Mouse (Mus musculus): ENCODE data around the gene Asb1.

Asb1 gene

DNA sequence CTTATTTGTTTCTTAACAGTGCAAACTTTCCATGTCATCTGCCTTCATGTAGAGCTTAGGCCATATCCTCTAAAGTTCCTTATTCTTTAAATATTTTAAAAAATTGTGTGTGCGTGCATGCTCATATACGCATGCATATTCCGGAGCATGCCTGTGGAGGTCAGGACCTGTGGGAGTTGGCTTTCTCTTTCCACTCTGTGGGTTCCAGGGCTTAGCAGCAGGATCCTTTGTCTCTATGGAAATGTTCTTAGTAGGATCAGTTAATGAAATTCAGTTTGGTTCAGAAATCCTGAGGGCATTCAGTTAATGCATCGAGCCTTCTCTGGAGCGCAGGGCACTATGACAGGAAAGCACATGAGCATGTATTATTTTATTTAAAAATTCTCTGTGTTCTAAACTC is 7.2 kb downstream of the Asb1 start:
- no peak for DNase-seq

DNA sequence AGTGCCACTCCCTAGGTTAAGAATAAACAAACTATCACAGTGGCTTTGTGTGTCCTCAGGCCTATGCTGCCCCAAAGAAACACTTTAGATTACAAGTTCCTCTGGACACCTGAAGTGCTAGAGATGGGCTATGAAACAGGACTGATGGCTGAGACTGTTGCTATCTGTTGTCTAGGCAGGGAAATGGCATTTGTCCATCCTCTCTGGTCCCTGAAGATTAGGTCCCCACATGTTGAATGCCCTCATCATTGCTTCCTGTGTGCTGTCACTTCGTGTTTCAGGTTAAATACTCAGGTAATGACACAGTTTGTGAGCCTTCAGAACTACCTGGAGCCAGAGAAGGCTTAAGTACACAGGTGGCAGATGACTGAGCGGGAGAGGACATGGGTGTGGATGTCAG is 8.7 kb downstream of the Asb1 start:
- no peak for DNase-seq

DNA sequence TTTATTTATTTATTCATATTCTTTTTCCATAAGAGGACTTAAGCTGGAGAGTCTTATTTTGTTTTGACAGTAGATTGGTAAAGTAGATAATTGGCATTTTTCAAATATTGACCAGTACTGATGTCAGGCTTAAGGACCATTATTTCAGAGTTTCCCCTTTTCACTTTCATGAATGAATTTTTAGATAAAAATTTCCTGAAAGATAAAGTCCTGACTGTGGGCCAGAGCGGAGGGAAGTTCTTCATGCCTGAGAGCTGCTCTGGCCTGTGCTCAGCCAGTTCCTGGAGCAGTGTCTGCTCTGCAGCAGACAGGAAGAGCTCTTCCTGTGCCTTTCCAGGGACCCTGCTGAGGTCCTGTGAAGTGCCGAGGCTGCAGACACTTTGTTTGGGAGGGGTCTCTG is 16.8 kb downstream of the Asb1 start:
- DNase-seq = no peak

DNA sequence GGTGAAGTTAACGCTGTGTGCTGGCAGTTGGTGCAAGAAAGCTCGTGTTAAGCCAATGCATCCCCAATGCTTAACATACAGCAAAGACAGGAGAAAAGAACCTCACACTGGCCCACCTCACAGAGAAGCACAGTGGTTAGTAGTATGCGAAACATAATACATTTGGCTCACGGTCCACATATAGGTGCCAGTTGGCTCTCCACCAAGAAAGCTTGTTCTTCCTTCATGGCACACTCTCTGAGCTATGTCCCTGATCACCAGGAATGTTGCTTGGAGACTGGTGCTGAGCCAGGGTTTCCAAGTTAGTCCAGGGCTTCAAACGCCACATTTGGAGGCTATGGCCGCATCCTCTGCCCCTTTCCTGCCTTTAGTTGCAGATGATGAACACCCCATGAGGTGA is 20.9 kb downstream of the Asb1 start:
- DNase-seq = no peak

DNA sequence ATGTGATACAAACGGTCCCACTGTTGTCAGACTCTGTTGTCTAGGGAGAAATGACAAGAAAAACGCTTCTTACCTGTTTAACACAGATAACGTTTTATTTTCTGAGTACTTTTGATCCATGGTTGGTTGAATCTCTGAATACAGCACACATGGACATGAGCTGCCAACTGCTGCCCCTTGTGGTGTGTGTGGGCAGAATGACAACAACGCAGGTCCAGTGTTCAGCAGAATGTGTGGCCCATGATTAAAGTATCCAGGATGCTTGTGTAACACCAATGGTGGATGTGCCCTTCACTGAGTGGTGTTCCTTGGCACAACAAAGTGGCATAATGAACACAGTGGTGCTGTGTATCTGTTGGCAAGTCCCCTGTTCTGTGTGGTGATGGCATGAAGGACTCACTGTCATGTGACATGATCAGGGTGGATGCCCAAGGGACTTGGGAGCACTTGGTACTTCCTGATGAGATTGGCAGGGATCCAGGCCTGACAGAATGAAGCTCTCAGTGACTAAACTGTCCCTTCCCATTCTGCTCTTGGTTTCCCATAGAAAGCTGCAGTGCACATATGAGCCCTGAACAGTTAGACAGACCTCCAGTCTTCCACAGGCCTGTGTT is 22.7 kb downstream of the Asb1 start:
- peak in 1 of 2 experiments; percentile 18 for DNase-seq

DNA sequence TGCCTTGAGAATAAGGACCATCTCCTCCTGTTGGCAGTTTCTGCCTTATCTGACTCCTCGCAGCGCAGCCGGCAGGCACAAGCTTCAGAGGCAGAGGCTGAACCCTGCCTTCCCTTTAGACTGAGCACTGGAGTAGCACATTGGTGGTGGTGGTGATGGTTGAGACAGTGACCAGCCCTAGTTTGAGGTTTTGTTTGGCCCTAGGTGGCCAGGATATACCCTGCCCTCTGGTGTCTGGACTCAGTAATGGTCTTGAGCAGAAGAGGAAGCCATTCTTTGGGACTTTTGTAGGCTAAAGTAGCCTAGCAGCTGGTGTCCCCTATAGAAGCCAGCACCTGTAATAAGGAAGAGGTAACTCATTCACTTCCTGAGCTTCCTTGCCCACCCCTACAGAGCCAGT is 23.7 kb downstream of the Asb1 start:
- no peak for DNase-seq

DNA sequence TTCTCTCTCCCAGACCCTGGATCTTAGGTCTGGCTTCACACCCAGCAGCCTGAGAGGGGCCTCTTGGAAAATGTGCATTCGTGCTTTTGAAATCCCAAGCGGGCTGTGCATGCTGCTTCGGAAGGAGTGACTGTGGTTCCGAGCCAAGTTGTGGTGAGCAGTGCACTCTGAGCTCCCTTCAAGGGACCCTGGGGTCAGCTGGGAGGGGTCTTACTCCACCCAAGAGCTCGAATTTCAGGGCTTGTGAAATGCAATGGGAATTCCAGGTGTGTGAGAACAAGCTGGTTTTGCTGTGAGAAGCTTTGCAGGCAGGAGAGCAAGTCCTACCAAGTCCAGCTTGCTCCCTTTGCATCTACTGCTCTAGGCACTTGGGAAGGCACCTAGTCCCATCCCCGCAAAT is 24.3 kb downstream of the Asb1 start:
- DNase-seq = no peak

DNA sequence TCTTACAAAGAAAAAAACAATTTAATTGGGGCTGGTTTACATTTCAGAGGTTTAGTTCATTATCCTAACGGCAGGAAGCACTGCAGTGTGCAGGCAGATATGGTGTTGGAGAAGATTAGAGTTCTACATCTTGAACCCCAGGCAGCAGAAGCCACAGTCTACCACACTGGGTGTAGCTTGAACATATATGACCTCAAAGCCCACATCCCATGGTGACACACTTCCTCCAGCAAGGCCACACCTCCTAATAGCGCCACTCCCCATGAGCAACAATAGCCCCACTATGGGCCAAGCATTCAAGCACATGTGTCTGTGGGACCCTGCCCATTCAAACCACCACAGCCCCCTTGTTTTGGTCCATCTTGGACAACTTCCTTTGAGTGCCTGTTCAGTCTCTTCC is 26.9 kb downstream of the Asb1 start:
- no peak for DNase-seq

DNA sequence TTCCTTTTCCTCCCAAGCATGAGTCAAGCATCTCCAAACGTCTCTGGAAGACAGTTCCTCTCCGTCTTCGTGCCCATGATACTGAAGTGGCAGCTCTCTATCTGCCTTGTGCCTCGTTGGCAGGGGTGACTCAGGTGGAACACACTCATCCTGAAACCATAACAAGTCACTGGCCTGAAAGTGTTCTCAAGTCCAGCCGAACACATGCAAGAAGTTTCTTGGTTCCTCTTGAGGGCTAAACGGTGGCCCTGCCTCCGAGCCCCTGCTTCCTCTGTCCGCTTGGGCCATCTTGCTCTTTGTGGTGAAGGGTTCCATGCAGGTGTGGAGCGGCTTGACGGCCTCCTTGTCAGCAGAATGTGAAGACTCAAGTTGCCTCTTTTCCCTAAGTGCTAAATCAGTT is 32.1 kb downstream of the Asb1 start:
- no peak for DNase-seq

DNA sequence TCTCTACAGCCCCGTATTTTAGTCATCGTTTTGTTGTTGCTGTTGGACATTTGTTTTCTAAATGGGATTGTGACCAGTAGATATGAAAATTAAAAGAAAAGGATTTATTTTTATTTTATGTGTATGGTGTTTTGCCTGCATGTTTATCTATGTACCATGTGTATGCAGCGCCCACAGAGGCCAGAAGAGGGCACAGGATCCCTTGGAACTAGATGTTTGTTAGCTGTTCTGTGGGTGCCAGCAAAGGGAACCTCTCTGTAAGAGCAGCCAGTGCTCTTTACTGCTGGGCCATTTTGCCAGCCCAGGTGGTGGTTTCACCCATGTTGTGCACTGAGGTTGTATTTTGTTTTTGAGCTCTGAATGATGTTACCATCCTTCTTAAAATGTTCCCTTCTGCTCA is 33.9 kb downstream of the Asb1 start:
- peak; percentile 47 to 64 for DNase-seq

DNA sequence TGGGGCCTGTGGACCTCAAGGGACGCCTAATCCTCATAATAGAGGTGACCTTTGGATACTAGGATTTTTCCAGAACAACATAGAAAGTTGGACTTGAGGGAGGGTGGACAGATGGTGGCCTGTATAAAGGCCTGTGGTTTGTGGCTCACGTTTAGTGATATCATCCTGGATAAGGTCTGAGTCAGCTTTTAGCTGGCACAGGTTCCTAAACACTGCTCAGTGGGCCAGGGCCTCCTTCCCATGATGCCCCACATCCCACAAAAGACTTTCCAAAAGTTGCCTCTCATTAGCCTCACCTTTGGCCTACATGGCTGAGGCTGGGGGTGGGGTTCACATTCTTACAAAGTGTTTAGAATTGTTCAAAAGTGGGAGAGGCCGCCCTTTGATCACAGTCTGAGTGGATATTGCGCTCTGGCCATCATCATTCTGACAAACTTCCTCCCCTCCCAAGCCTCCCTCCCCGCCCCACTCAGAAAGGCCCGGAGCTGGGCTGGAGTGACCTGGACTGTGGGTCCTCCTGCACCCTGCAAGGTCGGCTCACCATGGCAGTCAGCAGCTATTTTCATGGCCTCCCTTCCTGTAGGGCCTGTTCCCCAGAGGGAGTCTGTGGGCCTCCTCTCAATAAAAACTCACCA is 37.7 kb downstream of the Asb1 start:
- DNase-seq = no peak

DNA sequence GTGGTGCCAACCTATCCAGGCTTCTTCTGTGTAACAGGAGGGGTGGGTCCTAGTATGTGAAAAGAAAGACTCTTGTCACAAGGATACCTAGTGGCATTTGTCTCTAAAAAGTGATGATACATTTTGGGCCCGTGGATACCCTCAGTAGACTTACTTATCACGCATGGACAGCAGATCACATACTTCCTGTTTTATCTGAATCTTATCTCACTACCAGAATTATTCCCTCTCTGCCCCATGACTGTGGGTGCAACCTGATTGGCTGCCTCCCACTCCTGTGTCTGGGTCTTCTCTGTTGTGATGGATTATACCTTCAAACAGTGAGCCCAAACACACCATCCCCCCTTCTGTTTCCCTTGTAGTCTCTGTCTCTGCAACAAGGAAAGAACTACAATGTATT is 40.2 kb downstream of the Asb1 start:
- no peak for DNase-seq

DNA sequence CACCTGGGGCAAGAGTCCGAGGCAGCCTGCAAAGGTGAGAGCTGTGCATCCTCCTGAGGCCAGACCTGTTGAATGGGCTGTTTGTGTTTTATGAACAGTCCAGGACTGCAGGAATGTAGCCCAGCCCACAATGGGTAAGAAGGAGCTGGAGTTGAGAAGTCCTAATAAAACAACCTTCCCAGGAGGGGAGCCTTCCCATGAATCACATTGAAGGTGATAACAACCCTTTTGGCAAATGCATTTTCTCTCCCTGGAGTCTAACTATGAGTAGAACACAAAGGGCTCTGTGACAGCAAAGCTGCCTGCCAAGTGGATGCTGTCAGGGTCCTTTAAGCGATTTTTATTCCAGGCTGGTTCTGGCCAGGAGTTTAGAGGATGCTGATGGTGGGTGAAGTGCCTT is 40.9 kb downstream of the Asb1 start:
- no peak for DNase-seq

DNA sequence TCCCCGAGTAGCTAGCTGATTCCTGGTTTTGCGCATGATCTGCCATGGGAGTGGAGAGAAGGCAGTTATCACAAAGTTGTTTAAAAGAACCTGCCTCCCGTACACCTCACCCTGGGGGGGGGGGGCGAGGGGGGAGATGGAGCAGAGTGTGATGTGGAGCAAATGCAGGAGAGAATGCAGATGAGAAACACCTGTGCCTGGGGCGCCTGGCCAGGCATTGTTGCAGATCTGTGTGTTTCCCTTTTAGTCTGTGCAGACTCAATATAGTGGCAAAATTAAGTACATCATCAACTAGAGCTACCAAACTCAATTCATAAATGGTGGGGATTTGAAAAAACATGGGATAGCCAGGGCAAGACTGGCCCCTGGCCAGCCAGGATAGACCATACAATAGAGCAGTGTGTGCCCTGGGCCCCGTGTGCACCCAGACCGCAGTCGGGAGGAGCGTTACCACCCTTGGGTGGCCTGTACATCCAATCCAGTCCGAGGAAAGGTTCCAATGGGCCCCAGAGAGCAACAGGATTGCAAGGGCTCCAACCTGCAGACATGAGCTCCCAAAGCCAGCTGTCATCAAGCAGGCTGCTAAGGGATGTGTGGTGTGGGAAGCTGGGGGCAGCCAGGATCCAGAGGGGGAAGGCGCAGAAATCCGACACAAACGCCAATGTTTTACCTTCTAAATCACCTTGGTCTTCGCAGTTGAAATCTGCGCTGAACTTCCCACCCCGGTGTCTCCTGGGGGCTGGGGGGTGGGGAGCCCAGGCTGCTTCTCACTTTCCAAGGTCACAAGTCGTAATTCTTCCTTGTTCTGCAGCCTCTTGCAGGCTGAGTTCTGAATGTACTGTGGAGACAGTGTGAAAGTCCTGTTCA is 44.9 kb downstream of the Asb1 start:
- DNase-seq = no peak

DNA sequence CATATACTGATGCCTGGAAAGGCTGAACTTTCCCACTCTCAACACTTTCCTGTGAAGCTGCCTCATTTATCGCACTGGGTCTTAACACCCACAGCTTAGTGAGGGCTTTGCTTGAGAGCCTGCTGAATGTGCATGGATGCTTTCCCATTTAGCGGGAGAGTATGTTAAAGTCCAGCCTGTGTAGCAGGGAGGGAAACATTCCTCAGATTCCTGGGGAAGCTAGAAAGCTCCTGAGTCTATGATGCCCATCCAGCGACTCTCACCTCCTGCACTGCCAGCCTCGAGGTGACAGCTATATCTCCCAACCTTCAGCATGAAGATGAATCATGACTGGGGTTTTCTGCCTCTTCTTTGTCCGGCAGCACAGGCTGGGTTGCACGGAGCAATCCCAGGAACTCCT is 49.4 kb downstream of the Asb1 start:
- DNase-seq = no peak

DNA sequence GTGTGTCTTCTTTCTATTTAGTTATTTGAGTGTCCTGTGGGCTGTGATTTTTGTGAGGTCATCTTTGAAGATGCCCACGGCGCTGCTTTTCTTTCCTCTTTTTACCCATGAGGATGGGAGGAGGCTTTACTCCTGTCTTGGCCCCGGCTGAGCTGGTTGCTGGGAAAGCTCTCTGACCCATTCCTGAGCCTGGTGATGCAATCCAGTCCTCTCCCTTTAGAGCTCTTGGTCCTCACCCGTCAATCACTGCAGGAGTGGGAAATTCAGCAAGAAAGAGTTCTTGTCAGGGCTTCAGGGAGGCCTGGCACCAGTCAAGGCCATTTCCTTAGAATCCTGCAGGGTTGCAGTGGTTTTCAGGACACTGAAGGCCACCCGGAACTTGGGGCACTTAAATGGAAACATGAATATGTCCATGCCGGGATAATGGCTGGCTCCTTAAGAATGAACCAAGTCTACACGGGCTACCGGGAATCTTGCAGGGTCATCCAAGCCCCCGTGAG is 55.2 kb downstream of the Asb1 start:
- no peak for DNase-seq

DNA sequence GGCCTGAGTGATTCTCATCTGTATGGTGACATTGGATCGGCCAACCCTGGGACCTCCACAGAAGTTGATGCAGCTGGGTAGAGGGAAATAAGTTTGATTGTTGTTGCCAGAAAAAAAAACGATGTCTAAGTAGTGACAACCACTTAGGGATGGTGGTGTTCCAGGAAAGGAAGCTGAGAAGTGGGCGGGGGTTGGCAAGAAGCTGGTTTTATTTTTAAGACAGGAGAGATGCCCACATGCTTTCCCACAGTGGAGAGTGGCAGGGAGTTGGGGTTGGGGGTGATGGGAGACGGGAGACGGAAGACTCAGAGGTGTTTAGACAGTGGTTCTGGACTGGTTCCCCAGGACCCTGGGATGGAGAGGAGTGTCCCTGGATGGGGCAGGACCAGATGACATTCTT is 57.3 kb downstream of the Asb1 start:
- no peak for DNase-seq

DNA sequence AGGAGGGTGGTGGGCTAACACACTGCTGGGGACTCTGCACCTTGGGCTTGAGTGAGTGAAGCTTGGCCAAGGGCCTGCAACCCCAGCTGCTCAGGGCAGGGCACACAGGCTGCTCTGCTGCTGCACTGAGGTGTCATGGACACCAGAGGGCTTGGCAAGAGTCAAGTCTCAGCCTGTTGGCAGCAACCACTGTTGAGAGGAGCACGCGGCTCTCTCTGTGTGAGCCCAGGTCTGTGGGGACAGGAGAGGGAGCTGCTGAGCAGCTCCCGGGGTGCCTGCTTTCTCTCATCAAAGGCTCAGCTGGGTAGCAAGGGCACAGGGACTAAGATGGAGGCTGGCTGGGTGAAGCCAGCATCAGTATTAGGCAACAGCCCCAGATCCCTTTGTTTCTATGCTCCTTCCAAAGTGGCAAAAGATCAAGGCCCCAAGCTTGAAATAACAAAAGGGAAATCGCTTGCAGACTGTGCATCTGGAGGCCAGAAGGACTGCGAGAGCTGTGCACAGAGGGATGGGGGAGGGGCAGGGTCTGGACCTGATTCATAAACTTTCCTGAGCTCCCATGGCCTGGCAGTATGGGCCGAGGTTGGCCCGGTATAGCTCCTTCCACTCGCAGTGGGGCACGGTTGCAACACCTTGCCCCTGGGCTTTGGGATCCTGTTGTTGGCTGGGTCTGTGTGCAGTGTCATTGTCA is 60.5 kb downstream of the Asb1 start:
- peak; percentile 39 to 53 for DNase-seq

DNA sequence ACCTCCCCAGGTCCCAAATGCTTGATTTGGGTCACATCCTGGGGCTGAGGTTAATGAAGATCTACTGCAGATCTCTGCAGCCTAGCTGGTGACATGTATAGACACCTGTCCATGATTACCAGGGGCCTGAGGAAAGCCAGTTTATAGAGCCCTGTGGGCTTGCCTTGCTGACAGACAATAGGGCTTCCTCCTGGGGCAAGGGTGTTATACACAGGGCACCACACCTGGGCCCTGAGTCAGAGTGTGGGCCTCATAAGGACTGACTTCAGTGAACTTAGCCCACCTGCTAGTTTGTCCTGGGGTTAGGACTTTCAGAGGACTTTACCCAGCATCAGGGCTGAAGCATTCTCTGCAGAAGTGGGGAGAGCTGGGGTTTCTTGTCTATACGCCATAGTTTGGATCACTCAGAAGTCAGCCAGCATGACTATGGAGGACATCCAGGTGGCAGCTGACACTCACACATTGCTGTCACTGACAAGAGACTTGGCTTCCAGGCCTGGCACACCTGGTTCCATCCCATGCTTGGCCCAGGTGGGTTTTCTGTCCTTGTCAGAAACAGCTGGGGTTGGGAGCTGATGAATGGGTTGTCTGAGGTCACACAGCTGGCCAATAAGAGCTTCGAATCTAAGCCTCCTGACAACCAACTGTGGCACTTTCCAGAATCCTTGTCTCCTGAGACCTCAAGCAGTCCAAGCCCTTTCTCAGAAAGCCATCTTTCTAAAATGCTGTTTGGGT is 61.2 kb downstream of the Asb1 start:
- no peak for DNase-seq

DNA sequence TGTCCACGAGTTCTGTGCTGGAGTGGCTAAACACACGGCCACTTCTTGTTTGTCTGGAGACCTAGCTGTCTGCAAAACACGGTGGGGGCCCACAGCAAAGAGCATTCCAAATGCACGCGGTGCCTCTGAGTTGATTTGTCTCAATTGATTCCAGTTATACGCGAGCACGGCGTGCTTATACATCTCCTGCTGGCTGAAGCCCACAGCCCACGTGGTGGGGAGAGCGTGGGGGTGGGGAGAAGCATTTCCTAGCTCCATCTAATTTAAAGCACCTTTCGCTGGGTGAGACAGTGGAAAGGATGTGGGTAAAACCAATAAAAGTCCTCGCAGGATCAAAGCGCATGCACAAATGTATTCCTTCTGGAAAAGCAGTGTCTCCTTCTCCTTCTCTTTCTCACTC is 65.3 kb downstream of the Asb1 start:
- no peak for DNase-seq

DNA sequence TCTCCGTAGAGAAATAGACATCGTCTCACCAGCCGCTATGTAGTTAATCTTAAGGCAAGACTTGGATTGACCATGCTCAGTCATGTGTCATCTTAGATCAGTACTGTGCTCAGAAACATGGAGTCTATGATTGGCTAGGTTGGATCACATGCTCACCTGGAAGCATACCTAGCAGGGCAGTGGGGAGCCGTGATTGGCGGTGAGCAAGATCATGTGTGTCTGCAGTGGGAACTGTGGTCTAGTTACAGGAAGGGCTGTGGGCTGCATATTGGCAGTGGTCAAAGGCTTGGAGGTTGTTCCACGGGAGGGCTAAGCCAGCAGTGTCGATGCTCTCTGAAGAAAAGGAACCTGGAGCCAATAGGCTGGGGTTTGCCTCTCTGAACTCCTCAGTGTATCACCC is 66.4 kb downstream of the Asb1 start:
- DNase-seq = no peak

DNA sequence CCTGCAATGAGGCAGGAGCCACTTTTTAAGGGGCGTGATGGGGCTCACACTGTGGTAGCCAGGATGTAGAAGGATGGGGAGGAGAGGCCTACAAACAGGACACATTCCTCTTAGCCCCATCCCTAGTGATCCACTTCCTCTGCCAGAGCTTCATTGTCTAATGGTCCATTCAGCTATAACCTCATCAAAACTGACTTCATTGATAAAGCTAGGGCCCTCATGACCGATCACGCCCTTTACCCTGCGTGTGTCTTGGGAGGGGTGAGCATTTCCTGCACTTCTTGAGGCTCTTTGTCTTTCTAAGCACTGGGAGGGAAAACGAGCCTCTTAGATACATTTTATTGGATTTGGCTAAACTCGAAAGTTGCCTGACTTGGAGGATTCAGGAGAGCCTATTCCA is 66.8 kb downstream of the Asb1 start:
- no peak for DNase-seq

Measured in cerebellum, postnatal 25 days (tissue).